Mouse (Mus musculus) G1E (cell line): ENCODE results near the gene Slc6a13.

Source experiments
- CTCF ChIP-seq: IDR thresholded peaks from 2 replicates; pipeline ENCODE4 v1.5.1; 2012; ENCODE audit warnings: low read depth, low read length, inconsistent platforms, mixed read lengths
- GATA1 ChIP-seq: IDR thresholded peaks from 2 replicates; pipeline ENCODE4 v1.6.1; 2012; ENCODE audit warnings: borderline replicate concordance, low read length, inconsistent platforms, mixed read lengths
- TAL1 ChIP-seq: conservative IDR thresholded peaks from 2 replicates; pipeline ENCODE4 v1.6.1; 2012; ENCODE audit warnings: low read depth, low read length, inconsistent platforms, mixed read lengths

GRCm38 (mm10) chr6:121363061-121363460 is 63.0 kb downstream of the Slc6a13 start:
- TF ChIP-seq CTCF, result no peak
- TF ChIP-seq TAL1, result no peak
- no peak for TF ChIP-seq GATA1
